Mouse (Mus musculus) myocyte (in vitro differentiated cells): ENCODE data around the gene Amph.

ENCODE experiments used
- CEBPB ChIP-seq: IDR thresholded peaks from 2 replicates; pipeline ENCODE4 v1.6.1; 2011; ENCODE audit warnings: mild to moderate bottlenecking, moderate library complexity; ENCODE audit not compliant: poor library complexity, insufficient read depth, severe bottlenecking
- E2F4 ChIP-seq: IDR thresholded peaks from one replicate; pipeline ENCODE4 v1.6.1; 2011; ENCODE audit warnings: mild to moderate bottlenecking, control low read depth, moderate library complexity; ENCODE audit not compliant: insufficient read depth
- MAX ChIP-seq: IDR thresholded peaks from one replicate; pipeline ENCODE4 v1.6.1; 2011; ENCODE audit warnings: low read depth, mild to moderate bottlenecking, control low read depth
- MYOD1 ChIP-seq, 3 experiments: IDR thresholded peaks; one replicate each; pipeline ENCODE4 v1.6.1; 2011; ENCODE audit warnings: control low read depth in 2 of 3, low read depth in 2 of 3, mild to moderate bottlenecking in 2 of 3, moderate library complexity in 1 of 3; ENCODE audit not compliant: insufficient read length in 2 of 3, control insufficient read depth in 1 of 3
- MYOG ChIP-seq, 3 experiments: IDR thresholded peaks; one replicate each; pipeline ENCODE4 v1.6.1; 2011; ENCODE audit warnings: control low read depth in 2 of 3, low read depth in 2 of 3, mild to moderate bottlenecking in 2 of 3; ENCODE audit not compliant: insufficient read length in 2 of 3, control insufficient read depth in 1 of 3, insufficient read depth in 1 of 3
- POLR2A ChIP-seq: IDR thresholded peaks from one replicate; pipeline ENCODE4 v1.6.1; 2011; ENCODE audit warnings: low read depth, mild to moderate bottlenecking, control low read depth, moderate library complexity; ENCODE audit not compliant: insufficient read length
- POLR2AphosphoS2 ChIP-seq: IDR thresholded peaks from one replicate; pipeline ENCODE4 v1.6.1; 2011; ENCODE audit warnings: low read depth, control low read depth; ENCODE audit not compliant: insufficient read length
- REST ChIP-seq: IDR thresholded peaks from one replicate; pipeline ENCODE4 v1.6.1; 2011; ENCODE audit warnings: mild to moderate bottlenecking, control low read depth, moderate library complexity; ENCODE audit not compliant: insufficient read depth, insufficient read length
- SRF ChIP-seq: IDR thresholded peaks from one replicate; pipeline ENCODE4 v1.6.1; 2011; ENCODE audit warnings: low read depth; ENCODE audit not compliant: control insufficient read depth, insufficient read length
- TCF12 ChIP-seq: IDR thresholded peaks from one replicate; pipeline ENCODE4 v1.6.1; 2011; ENCODE audit warnings: mild to moderate bottlenecking, control low read depth; ENCODE audit not compliant: poor library complexity, insufficient read depth, severe bottlenecking
- TCF3 ChIP-seq: IDR thresholded peaks from one replicate; pipeline ENCODE4 v1.6.1; 2011; ENCODE audit warnings: low read depth, control low read depth; ENCODE audit not compliant: insufficient read length
- USF1 ChIP-seq: IDR thresholded peaks from one replicate; pipeline ENCODE4 v1.6.1; 2011; ENCODE audit warnings: low read depth, mild to moderate bottlenecking, control low read depth, moderate library complexity

DNA sequence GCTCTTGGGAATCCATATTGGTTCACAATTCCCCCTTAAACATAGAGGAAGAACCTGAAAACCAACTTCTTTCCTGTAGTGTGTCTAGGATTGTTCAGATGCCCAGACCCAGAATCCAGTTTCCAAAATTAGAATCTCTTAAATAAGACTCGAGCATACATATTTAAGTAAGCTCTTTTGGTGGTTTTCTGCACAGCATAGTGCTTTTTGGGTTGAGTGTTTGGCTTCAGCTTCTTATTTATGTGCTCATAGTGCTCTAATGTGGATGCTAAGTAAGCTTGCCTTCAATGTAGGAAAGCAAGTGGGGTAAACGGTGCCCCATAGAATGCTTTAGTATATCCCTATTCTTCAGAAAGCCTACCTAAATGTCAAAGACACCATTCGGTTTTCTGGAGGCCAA lies 9.0 kb downstream of the Amph start:
- TF ChIP-seq USF1 (no peak), POLR2A (no peak), MAX (no peak), TCF12 (no peak), MYOG (IDR thresholded peaks at IDR 0.05; ENCODE audit: control insufficient read depth in 1 of 3, insufficient read depth in 1 of 3, insufficient read length in 2 of 3, low read depth in 2 of 3) (no peak), SRF (no peak), MYOD1 (IDR thresholded peaks at IDR 0.05; ENCODE audit: control insufficient read depth in 1 of 3, insufficient read length in 2 of 3, low read depth in 2 of 3) (no peak), TCF3 (no peak), CEBPB (no peak), REST (no peak), POLR2AphosphoS2 (no peak), E2F4 (no peak)
